Comparison of ENCODE assay signal across 12 mouse cellular contexts in the genomic region with DNA sequence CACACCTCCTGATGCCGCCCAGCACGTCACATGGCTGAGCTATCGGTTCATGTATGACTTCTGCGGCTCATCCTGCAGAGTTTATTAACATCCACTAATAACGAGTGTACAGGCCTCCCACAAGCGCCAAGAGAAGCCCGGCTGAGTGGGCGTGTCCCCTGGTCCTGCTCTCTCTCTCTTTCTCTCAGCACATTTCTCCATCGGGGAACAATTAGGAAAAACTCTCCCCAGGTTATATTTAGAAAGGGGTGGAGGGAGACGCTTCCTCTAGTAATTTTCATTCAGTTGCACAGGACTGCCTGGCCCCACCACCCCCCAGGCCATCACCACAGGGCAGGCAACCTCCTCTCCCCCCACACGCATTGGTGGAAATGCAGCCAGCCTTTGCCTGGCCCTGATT.
A peak's percentile ranks its signal among the peaks of the same experiment; 100 is the strongest.
DNase-seq lines count a peak whose midpoint lies in the region; ATAC-seq and TF ChIP-seq lines count a peak whose summit lies in the region.
"Had no signal": no experiment of that assay in that cellular context is flagged by ENCODE, and none has a peak within 500 bp of the region (broad histone marks: within the 10 kb centered on the region; RNA-seq: fewer than 3 reads in every experiment).

No protein-coding gene starts in this region.

- no peak for DNase-seq in kidney, postnatal 0 days (ENCODE audit: low spot score)
- no peak for DNase-seq in kidney, adult 11 months
- peak; percentile 50 for DNase-seq in forebrain, embryonic 14.5 days (ENCODE audit: low spot score)
- DNase-seq in yolk sac, embryonic 10.5 days (ENCODE audit: low spot score), result no peak
- DNase-seq in c-Kit-positive CD71-positive TER-119-positive erythroid progenitor cells, embryonic 14.5 days (ENCODE audit: low spot score), result no peak
- DNase-seq: adrenal gland, postnatal 10 days; cerebellum, adult 9-10 months; kidney, postnatal 14 days had no signal

- no peaks in the 10 kb centered on the region for H3K36me3 ChIP-seq in kidney, postnatal 0 days (ENCODE audit: insufficient read depth, low read length)
- no peaks in the 10 kb centered on the region for H3K36me3 ChIP-seq in embryonic facial prominence, embryonic 12.5 days
- no peaks in the 10 kb centered on the region for H3K36me3 ChIP-seq in forebrain, embryonic 14.5 days (ENCODE audit: control insufficient read depth, insufficient read depth, low read length)
- no peaks in the 10 kb centered on the region for H3K36me3 ChIP-seq in midbrain, embryonic 12.5 days
- H3K36me3 ChIP-seq: G1E had no signal

- no peak for TF ChIP-seq CTCF in kidney, postnatal 0 days (IDR thresholded peaks at IDR 0.05; ENCODE audit: low read depth)

- no peak overlapping the region for H3K27ac ChIP-seq in kidney, postnatal 0 days
- peak overlapping the region; percentile 88 for H3K27ac ChIP-seq in embryonic facial prominence, embryonic 12.5 days
- peak overlapping the region; percentile 68 for H3K27ac ChIP-seq in forebrain, embryonic 14.5 days (ENCODE audit: low read depth, low read length)
- peak overlapping the region; percentile 57 for H3K27ac ChIP-seq in midbrain, embryonic 12.5 days (replicated peaks)

- no peaks in the 10 kb centered on the region for H3K27me3 ChIP-seq in kidney, postnatal 0 days (ENCODE audit: insufficient read depth, low read length)
- no peaks in the 10 kb centered on the region for H3K27me3 ChIP-seq in embryonic facial prominence, embryonic 12.5 days
- no peaks in the 10 kb centered on the region for H3K27me3 ChIP-seq in forebrain, embryonic 14.5 days (replicated peaks; ENCODE audit: control insufficient read depth, insufficient read depth, low read length)
- H3K27me3 ChIP-seq in midbrain, embryonic 12.5 days, result no peaks in the 10 kb centered on the region

- H3K4me2 ChIP-seq in kidney, postnatal 0 days (ENCODE audit: low read length), result peak overlapping the region; percentile 25; the same call in 1 of the 2 replicates
- H3K4me2 ChIP-seq in embryonic facial prominence, embryonic 12.5 days (replicated peaks), result peak overlapping the region; percentile 29
- peak overlapping the region; percentile 26 for H3K4me2 ChIP-seq in forebrain, embryonic 14.5 days (ENCODE audit: low read length)
- peak overlapping the region; percentile 25; the same call in 1 of the 2 replicates for H3K4me2 ChIP-seq in midbrain, embryonic 12.5 days (replicated peaks)

- H3K4me1 ChIP-seq in kidney, postnatal 0 days (replicated peaks; ENCODE audit: insufficient read depth, low read length), result peaks cover 12% of the 10 kb centered on the region
- H3K4me1 ChIP-seq in embryonic facial prominence, embryonic 12.5 days, result peaks cover 30% of the 10 kb centered on the region
- H3K4me1 ChIP-seq in forebrain, embryonic 14.5 days (ENCODE audit: control insufficient read depth, insufficient read depth, low read length), result peaks cover 25% of the 10 kb centered on the region
- peaks cover 48% of the 10 kb centered on the region for H3K4me1 ChIP-seq in midbrain, embryonic 12.5 days

- no peak overlapping the region for H3K9ac ChIP-seq in kidney, postnatal 0 days (ENCODE audit: low read depth, low read length)
- H3K9ac ChIP-seq in embryonic facial prominence, embryonic 12.5 days, result no peak overlapping the region
- H3K9ac ChIP-seq in forebrain, embryonic 14.5 days (ENCODE audit: low read length), result peak overlapping the region; percentile 25; the same call in 1 of the 2 replicates
- 0 out of 2 replicates have a peak overlapping the region, but pooled peaks have one; percentile 16 for H3K9ac ChIP-seq in midbrain, embryonic 12.5 days (replicated peaks)

- no peaks in the 10 kb centered on the region for H3K9me3 ChIP-seq in kidney, postnatal 0 days (replicated peaks; ENCODE audit: low read length)
- H3K9me3 ChIP-seq in embryonic facial prominence, embryonic 12.5 days, result no peaks in the 10 kb centered on the region
- no peaks in the 10 kb centered on the region for H3K9me3 ChIP-seq in forebrain, embryonic 14.5 days (replicated peaks; ENCODE audit: control insufficient read depth, low read length)
- no peaks in the 10 kb centered on the region for H3K9me3 ChIP-seq in midbrain, embryonic 12.5 days

- 45% methylated on average over 11 of the region's 11 CpGs for WGBS in kidney, postnatal 0 days
- 21% methylated on average over 11 of the region's 11 CpGs for WGBS in embryonic facial prominence, embryonic 12.5 days
- 17% methylated on average over 11 of the region's 11 CpGs for WGBS in forebrain, embryonic 14.5 days
- WGBS in midbrain, embryonic 12.5 days, result 49% methylated on average over 11 of the region's 11 CpGs

- no peak for ATAC-seq in kidney, postnatal 0 days (replicated peaks; ENCODE audit: low FRiP score, low read depth)
- no peak for ATAC-seq in embryonic facial prominence, embryonic 12.5 days (ENCODE audit: insufficient number of reproducible peaks, insufficient read depth, low FRiP score, low TSS enrichment)
- ATAC-seq in forebrain, embryonic 14.5 days, result peak; percentile 22; the same call in 1 of the 2 replicates
- peak; percentile 48; the same call in 1 of the 2 replicates for ATAC-seq in midbrain, embryonic 12.5 days (ENCODE audit: low FRiP score, low read depth)

- no peak overlapping the region for H3K4me3 ChIP-seq in kidney, postnatal 0 days (replicated peaks; ENCODE audit: low read depth, low read length)
- H3K4me3 ChIP-seq in embryonic facial prominence, embryonic 12.5 days, result no peak overlapping the region
- no peak overlapping the region for H3K4me3 ChIP-seq in forebrain, embryonic 14.5 days (ENCODE audit: low read depth, low read length)
- no peak overlapping the region for H3K4me3 ChIP-seq in midbrain, embryonic 12.5 days
- H3K4me3 ChIP-seq: myocyte had no signal

Comparison
In these comparisons a context has a peak if more than half of its experiments do, and no peak if none do; other contexts are left out.
1. ATAC-seq: peak in forebrain, embryonic 14.5 days (single experiment) and midbrain, embryonic 12.5 days (single experiment); none in kidney, postnatal 0 days (single experiment) and embryonic facial prominence, embryonic 12.5 days (single experiment).
2. H3K9ac ChIP-seq: peak in forebrain, embryonic 14.5 days (single experiment) and midbrain, embryonic 12.5 days (single experiment); none in kidney, postnatal 0 days (single experiment) and embryonic facial prominence, embryonic 12.5 days (single experiment).
3. Peak in every context shown above with its lines, with median percentiles within 50 percentile points of each other: H3K4me2 ChIP-seq.